Mouse (Mus musculus): ENCODE measurements around the gene Hibch.
"Not testable (repeated sequence)": the region's sequence is repeated elsewhere in the genome, so short reads cannot be mapped to it uniquely, and the experiment has no call there.

The Hibch gene

GRCm38 (mm10) chr1:52884208-52884607 lies 39.5 kb downstream of the Hibch start:
- no peak for DNase-seq (ENCODE audit: low spot score)

GRCm38 (mm10) chr1:52909783-52910182 lies 65.1 kb downstream of the Hibch start:
- no peak for DNase-seq (ENCODE audit: low spot score)

- DNase-seq (ENCODE audit: low spot score): no peak
Measured at GRCm38 (mm10) chr1:52916655-52917054, 71.9 kb downstream of the Hibch start.

- not testable (repeated sequence) for DNase-seq (ENCODE audit: low spot score)
Measured at GRCm38 (mm10) chr1:52918897-52919296, 74.2 kb downstream of the Hibch start.

GRCm38 (mm10) chr1:52924482-52924881 lies 79.8 kb downstream of the Hibch start:
- not testable (repeated sequence) for DNase-seq (ENCODE audit: low spot score)

GRCm38 (mm10) chr1:52934494-52934893 lies 89.8 kb downstream of the Hibch start:
- no peak for DNase-seq (ENCODE audit: low spot score)

GRCm38 (mm10) chr1:52939021-52939420 lies 94.3 kb downstream of the Hibch start:
- DNase-seq (ENCODE audit: low spot score): no peak

GRCm38 (mm10) chr1:52947895-52948294 lies 103.2 kb downstream of the Hibch start:
- no peak for DNase-seq (ENCODE audit: low spot score)

GRCm38 (mm10) chr1:52951146-52951868 lies 106.6 kb downstream of the Hibch start:
- no peak for DNase-seq (ENCODE audit: low spot score)

- DNase-seq (ENCODE audit: low spot score): no peak
Measured at GRCm38 (mm10) chr1:52952143-52952542, 107.4 kb downstream of the Hibch start.

- peak; percentile 72 for DNase-seq (ENCODE audit: low spot score)
Measured at GRCm38 (mm10) chr1:52952551-52953397, 108.0 kb downstream of the Hibch start.

- DNase-seq (ENCODE audit: low spot score): no peak
Measured at GRCm38 (mm10) chr1:52953548-52953947, 108.8 kb downstream of the Hibch start.

- no peak for DNase-seq (ENCODE audit: low spot score)
Measured at GRCm38 (mm10) chr1:52954456-52954855, 109.7 kb downstream of the Hibch start.

GRCm38 (mm10) chr1:52955102-52955501 lies 110.4 kb downstream of the Hibch start:
- peak; percentile 69 for DNase-seq (ENCODE audit: low spot score)

- DNase-seq (ENCODE audit: low spot score): no peak
Measured at GRCm38 (mm10) chr1:52956746-52957145, 112.0 kb downstream of the Hibch start.

- DNase-seq (ENCODE audit: low spot score): no peak
Measured at GRCm38 (mm10) chr1:52960191-52960590, 115.5 kb downstream of the Hibch start.

- no peak for DNase-seq (ENCODE audit: low spot score)
Measured at GRCm38 (mm10) chr1:52963097-52963496, 118.4 kb downstream of the Hibch start.

- DNase-seq (ENCODE audit: low spot score): no peak
Measured at GRCm38 (mm10) chr1:52964581-52964980, 119.9 kb downstream of the Hibch start.

Measured in urinary bladder, postnatal 14 days (tissue).